ENCODE assay signal across 22 mouse cellular contexts in the genomic region with DNA sequence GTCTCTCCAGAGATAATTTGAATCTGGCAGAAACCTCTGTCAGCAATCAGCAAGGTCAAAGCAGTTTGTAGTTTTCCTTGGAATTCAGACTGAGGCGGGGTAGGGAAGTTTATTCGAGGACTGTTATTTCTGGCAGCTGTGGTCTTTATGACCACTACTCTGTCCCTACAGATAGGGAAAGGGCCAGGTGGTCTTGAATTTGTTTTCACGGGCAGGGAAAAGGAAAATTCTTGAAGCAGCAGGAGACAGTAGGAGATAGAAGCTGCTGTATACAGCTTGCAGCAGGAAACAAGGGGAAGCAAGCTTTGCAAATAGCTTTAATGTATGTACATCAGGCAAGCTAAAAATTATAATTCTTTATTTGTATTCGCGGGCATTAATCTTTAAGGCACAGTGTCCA. TPM values are rescaled to one million over a fixed set of nuclear protein-coding genes. Genes with fewer than 3 reads are reported as not detected.
"Had no signal": no experiment of that assay in that cellular context is flagged by ENCODE, and none has a peak within 500 bp of the region (broad histone marks: within the 10 kb centered on the region; RNA-seq: fewer than 3 reads in every experiment).

No protein-coding gene starts in this region.

RNA-seq across cellular contexts. Expression of a gene that starts 16.8 kb away (rescaled TPM):
- total RNA-seq: gastrocnemius, postnatal 25 days; granulocyte monocyte progenitor cell, adult 5-6 weeks; hematopoietic stem cell, adult 5-6 weeks; hindbrain, postnatal 0 days; left cerebral cortex, adult 18-20 months had no signal
- polyA plus RNA-seq: heart, embryonic 11.5 days; hindbrain, embryonic 11.5 days; hindbrain, embryonic 13.5 days; hindbrain, embryonic 15.5 days; intestine, embryonic 14.5 days; kidney, embryonic 15.5 days; kidney, postnatal 0 days; limb, embryonic 11.5 days; liver, embryonic 11.5 days; liver, embryonic 13.5 days; liver, embryonic 15.5 days had no signal

RNA-seq across cellular contexts. Expression of a gene that starts 40.2 kb away (rescaled TPM):
- total RNA-seq: gastrocnemius, adult 2 months; gastrocnemius, postnatal 10 days; gastrocnemius, postnatal 25 days; granulocyte monocyte progenitor cell, adult 5-6 weeks; hematopoietic stem cell, adult 5-6 weeks; hindbrain, postnatal 0 days; layer of hippocampus, adult 18-20 months; left cerebral cortex, postnatal 10 days; left cerebral cortex, postnatal 4 days had no signal
- polyA plus RNA-seq: hindbrain, embryonic 11.5 days; hindbrain, embryonic 13.5 days; hindbrain, embryonic 15.5 days; hindbrain, postnatal 0 days; limb, embryonic 13.5 days; liver, embryonic 11.5 days; liver, embryonic 13.5 days; liver, embryonic 15.5 days had no signal
